Mouse (Mus musculus) liver, adult 2 months (tissue): ENCODE measurements around the gene Adap1.

Experiments
- CTCF ChIP-seq: fragments of 200-500 bp; IDR thresholded peaks from 2 replicates; pipeline ENCODE4 v1.5.1; 2011; ENCODE audit warnings: low read depth, low read length, control low read depth
- POLR2A ChIP-seq: fragments of 200-500 bp; IDR thresholded peaks from 2 replicates; pipeline ENCODE4 v1.6.1; 2011; ENCODE audit warnings: low read length, control low read depth; ENCODE audit not compliant: insufficient read depth; ENCODE audit errors: extremely low read depth

GRCm38 (mm10) chr5:139373126-139373525, 47.7 kb upstream of the Adap1 start:
- TF ChIP-seq CTCF: no peak
- TF ChIP-seq POLR2A: no peak
